Mouse (Mus musculus): Measurements from ENCODE around the gene Elovl5.
A peak's percentile ranks its signal among the peaks of the same experiment; 100 is the strongest.

Elovl5 gene

GRCm38 (mm10) chr9:78000586-78001500 lies 83.7 kb downstream of the Elovl5 start:
- no peak for DNase-seq (ENCODE audit: low spot score)

- DNase-seq (ENCODE audit: low spot score): no peak
These were observed 86.1 kb downstream of the Elovl5 start for GRCm38 (mm10) chr9:78003278-78003677.

- no peak for DNase-seq (ENCODE audit: low spot score)
These were observed 88.3 kb downstream of the Elovl5 start for GRCm38 (mm10) chr9:78005481-78005880.

- peak; percentile 61 for DNase-seq (ENCODE audit: low spot score)
These were observed 89.2 kb downstream of the Elovl5 start for GRCm38 (mm10) chr9:78006209-78007001.

GRCm38 (mm10) chr9:78009382-78009781 lies 92.2 kb downstream of the Elovl5 start:
- no peak for DNase-seq (ENCODE audit: low spot score)

- no peak for DNase-seq (ENCODE audit: low spot score)
These were observed 93.0 kb downstream of the Elovl5 start for GRCm38 (mm10) chr9:78010187-78010586.

GRCm38 (mm10) chr9:78010707-78011106 lies 93.5 kb downstream of the Elovl5 start:
- DNase-seq (ENCODE audit: low spot score): no peak

GRCm38 (mm10) chr9:78012066-78012465 lies 94.9 kb downstream of the Elovl5 start:
- DNase-seq (ENCODE audit: low spot score): no peak

- no peak for DNase-seq (ENCODE audit: low spot score)
These were observed 95.5 kb downstream of the Elovl5 start for GRCm38 (mm10) chr9:78012681-78013080.

- no peak for DNase-seq (ENCODE audit: low spot score)
These were observed 96.6 kb downstream of the Elovl5 start for GRCm38 (mm10) chr9:78013813-78014212.

- DNase-seq (ENCODE audit: low spot score): no peak
These were observed 98.7 kb downstream of the Elovl5 start for GRCm38 (mm10) chr9:78015816-78016215.

- DNase-seq (ENCODE audit: low spot score): no peak
These were observed 99.1 kb downstream of the Elovl5 start for GRCm38 (mm10) chr9:78016288-78016687.

- no peak for DNase-seq (ENCODE audit: low spot score)
These were observed 104.1 kb downstream of the Elovl5 start for GRCm38 (mm10) chr9:78021256-78021655.

GRCm38 (mm10) chr9:78022187-78022945 lies 105.2 kb downstream of the Elovl5 start:
- no peak for DNase-seq (ENCODE audit: low spot score)

- no peak for DNase-seq (ENCODE audit: low spot score)
These were observed 107.7 kb downstream of the Elovl5 start for GRCm38 (mm10) chr9:78024823-78025222.

- no peak for DNase-seq (ENCODE audit: low spot score)
These were observed 109.9 kb downstream of the Elovl5 start for GRCm38 (mm10) chr9:78027099-78027498.

GRCm38 (mm10) chr9:78030835-78031456 lies 113.8 kb downstream of the Elovl5 start:
- no peak for DNase-seq (ENCODE audit: low spot score)

- no peak for DNase-seq (ENCODE audit: low spot score)
These were observed 115.8 kb downstream of the Elovl5 start for GRCm38 (mm10) chr9:78032930-78033329.
